Mouse (Mus musculus) embryo, embryonic 11 days (tissue): ENCODE results near the gene Notch2.

Source experiments
- DNase-seq: peaks from one replicate; pipeline ENCODE4 v3.0.0-alpha.2; 2015

The Notch2 gene

GRCm38 (mm10) chr3:98054334-98055007 is 41.1 kb downstream of the Notch2 start:
- no peak for DNase-seq

DNA sequence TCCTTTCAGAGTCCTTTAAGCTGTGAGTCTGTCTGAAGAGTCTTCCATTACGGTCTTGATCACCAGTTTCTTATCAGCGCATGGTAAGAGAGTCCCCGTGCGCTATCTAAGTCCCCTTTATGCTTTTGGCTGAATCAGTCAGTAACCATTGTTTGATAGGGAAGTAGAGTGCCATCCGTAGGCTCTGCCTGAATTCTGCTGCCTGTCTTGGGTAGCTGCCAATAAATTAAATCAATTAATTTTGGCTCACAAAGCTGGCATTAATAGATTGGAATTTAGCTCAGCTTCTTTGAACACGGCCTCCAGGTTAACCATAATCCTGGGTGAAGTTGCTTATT is 41.6 kb downstream of the Notch2 start:
- DNase-seq = no peak

GRCm38 (mm10) chr3:98055808-98056728 is 42.7 kb downstream of the Notch2 start:
- DNase-seq = peak; percentile 68

DNA sequence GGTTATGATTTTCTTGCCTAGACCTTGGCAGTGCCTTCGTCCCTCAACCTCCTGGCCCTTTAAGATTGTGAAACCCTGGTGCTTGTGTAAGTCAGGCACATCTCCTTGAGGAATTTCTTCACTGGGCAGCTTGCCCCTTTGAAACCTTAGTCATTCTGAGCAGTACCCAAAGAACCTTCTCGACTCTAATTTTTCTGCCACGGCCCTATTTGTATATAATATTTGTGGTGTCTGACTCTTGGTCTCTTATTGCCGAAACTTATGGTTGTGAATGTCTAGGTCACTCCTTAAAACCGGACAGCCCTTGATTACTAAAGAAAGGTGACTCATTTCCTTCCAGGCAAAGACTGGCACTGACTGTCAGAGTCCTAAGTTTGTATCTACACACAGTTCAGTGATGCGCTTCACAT is 43.6 kb downstream of the Notch2 start:
- DNase-seq = no peak

GRCm38 (mm10) chr3:98059076-98059475 is 45.7 kb downstream of the Notch2 start:
- DNase-seq = no peak

GRCm38 (mm10) chr3:98060981-98061660 is 47.8 kb downstream of the Notch2 start:
- peak; percentile 59 for DNase-seq

GRCm38 (mm10) chr3:98061661-98062330 is 48.5 kb downstream of the Notch2 start:
- no peak for DNase-seq

GRCm38 (mm10) chr3:98062591-98063185 is 49.4 kb downstream of the Notch2 start:
- DNase-seq = no peak

GRCm38 (mm10) chr3:98063186-98063771 is 50.0 kb downstream of the Notch2 start:
- peak; percentile 78 for DNase-seq

DNA sequence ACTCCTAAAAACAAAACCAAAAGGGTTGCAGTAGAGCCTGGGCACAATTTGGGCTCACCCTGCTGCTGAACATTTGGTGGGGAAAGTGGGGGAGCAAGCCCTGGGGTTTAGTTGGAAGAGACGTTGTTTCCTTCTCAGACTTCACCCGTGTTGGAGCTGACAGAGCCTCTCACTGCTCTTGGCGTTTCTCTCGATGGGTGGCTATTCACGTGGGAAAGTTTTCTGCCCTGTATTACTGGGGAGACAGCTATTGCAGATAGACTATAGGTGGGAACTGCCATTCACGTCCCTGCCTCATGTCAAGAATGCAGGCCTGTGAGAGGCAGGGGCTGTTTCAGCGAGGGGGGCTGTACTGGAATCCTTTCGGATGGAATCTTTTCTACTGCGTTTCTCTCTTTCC is 50.5 kb downstream of the Notch2 start:
- no peak for DNase-seq

- no peak for DNase-seq
Observed at GRCm38 (mm10) chr3:98065004-98065403, 51.7 kb downstream of the Notch2 start.

- DNase-seq = no peak
Observed at GRCm38 (mm10) chr3:98066434-98066833, 53.1 kb downstream of the Notch2 start.

DNA sequence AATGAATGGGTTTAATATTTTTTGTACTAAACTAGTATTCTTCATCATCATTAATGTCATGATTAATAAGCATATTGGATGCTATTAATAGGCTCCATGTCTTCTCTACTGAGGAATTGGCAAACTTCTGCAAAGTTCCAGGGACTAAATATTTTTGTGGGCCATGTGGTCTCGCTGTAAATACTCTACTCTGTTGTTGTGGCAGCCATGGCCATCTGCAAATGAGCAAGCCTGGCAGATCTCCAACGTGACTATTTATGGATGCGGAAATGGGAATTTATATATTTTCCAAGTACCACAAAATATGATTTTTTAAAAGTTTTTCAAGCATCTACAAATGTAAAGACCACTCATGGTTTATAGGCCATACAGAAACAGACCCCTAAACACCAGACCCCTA is 54.1 kb downstream of the Notch2 start:
- no peak for DNase-seq

DNA sequence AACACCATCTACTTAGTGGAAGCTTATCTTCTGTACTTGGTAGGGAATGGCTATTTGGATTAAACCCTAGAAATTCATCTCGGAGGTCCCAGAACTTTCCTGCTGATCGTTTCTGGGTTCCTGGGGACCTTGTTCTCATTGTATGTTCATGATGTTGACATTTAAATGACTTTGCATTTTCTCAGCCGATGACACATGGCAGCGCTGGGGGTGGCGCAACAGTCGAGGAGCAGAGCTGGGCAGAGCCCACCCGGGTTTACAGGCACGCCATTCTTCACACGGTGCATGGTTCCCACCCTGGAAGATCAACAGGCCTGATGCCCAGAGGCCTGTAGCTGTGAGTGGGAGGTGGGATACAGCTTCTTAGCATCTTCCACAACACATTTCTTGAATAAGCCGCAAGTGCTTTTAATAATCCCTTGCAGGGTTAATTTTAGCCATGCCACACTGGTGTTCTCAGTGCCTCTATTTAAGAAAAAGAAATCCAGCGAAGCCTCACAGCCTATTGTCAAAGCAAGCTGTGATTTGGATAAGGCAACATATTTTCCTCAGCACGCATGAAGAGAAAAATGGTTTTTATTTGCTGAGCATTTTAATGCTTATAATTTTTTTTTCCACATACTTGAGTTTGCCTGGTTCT is 54.6 kb downstream of the Notch2 start:
- DNase-seq = no peak

DNA sequence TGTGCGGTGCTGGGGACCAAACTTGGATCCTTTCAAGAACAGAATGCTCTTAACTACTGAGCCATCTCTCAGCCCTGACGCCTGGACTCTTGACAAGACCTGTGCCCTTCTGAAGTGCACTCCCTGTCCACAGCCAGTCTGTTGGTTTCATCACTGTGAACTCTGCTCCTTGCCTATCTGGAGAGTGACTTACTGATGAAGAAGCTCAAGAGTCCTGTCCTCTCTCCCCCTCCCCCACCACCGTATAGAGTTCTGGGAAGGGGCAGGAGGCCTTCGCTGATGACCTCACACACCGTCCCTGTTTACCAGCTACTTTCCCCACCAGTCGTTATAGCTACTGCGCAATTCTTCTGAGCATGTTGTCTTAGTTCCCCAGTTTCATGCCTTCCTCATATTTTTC is 55.8 kb downstream of the Notch2 start:
- DNase-seq = no peak

DNA sequence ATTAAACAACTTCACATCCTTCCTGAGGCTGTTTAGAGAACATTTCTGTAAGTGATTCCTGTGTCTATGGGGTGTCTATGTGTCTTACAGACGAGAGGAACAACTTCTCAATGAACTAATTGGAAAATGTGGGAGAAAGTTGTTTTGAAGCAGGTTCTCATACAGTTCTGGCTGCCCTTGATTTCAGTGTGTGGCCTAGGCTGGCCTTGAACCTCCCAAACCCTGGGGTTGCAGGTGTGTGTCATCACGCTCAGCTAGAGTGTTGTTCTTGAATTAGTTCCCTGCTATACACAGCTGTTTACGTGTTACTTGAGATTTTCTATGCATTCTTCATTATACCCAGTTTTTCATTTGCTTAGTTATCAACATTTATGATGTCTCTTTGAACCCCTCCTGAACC is 56.5 kb downstream of the Notch2 start:
- DNase-seq = no peak

GRCm38 (mm10) chr3:98072570-98072969 is 59.2 kb downstream of the Notch2 start:
- no peak for DNase-seq

DNA sequence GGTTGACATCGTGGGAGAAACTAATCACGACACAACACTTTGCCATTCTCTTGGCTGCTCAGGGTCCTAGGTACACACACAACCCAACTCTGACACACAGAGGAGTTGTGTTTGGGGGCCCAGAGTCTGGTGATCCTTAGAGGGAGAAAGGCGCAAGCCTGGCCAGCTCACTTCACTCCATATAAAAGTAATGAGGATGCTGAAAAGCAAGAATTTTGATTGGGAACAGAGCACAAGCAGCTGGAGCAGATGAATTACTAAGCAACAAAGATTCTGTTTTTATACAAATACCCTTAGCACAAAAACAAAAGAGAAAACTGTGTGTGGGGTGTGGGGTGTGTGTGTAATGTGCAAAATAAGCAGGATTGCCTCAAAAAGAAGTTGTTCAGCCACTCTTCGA is 60.2 kb downstream of the Notch2 start:
- DNase-seq = no peak

- DNase-seq = no peak
Observed at GRCm38 (mm10) chr3:98074622-98075231, 61.4 kb downstream of the Notch2 start.

DNA sequence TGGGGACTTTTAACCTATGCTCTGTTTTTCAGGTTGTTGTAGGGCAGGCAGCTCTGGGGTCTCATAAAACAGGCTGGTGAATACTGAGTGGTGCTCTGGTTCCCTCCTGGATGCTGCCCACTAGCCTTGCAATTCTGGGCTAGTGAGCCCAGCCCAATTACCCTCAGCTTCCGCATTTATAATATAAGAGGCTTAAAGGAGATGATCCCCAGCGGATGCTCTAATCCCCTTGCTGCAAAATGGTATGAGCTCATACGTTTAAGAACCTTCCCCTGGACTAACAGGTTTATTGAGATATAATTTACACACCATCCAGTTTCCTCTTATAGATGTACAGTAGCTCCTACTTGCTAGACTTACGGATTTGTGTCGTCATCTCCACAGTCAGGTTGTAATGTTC is 64.5 kb downstream of the Notch2 start:
- no peak for DNase-seq

DNA sequence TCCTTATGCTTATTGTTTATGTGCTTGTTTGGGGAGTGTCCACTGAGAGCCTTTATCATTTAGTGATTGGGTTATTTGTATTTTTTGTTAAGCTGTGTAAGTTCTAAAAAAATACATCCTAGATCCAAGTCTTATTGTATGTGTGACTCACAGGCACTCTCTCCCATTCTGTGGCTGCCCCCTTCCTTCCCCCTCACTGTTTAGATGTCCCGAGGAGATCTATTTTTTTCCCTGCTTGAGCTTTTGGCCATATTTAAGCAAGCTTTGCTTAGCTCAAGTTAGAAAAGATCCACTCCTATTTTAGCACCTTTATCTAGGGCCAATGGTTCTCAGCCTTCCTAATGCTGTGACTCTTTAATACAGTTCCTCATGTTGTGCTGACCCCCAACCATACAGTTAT is 65.5 kb downstream of the Notch2 start:
- no peak for DNase-seq
